Mouse (Mus musculus): ENCODE data around the gene Defb36. TPM values are rescaled to one million over a fixed set of nuclear protein-coding genes. Genes with fewer than 3 reads are reported as not detected.

The Defb36 gene
- polyA plus RNA-seq, 1 experiment from 2014 or later = 0.51 TPM

DNA sequence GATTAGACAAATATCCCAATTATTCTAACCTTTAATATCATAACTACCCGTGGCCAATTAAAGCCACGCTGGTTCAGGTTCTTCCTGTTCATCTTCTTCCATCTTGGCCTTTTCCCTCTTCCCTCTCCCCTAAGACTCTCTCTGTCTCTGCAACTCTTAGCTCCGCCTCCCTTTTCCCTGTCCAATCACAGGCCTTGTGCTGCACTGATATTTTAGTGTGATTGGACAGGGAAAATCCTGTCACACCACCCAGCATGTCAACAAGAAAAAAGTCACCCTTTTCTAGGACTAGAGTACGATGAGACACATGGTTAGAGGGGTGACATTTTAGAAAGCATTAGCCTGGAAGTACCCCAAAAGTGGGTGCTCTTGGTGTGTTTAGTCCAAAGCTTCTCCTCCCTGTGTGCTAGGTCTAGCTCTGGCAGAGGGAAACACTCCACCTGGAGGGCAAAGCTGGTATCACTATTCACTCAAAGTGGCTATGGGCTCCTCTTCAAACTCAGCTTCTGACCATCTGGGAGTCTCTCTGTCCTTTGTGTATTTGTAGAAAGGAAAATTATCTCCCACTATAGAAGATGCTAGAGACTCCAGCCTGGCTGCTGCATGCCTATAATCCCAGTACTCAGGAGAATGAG lies 17.1 kb upstream of the Defb36 start:
- Histone ChIP-seq H3K27ac (ENCODE audit: low read length) (no peak overlapping the region), H3K4me1 (ENCODE audit: insufficient read depth, low read length) (peaks cover 5% of the 10 kb centered on the region; the same call in 1 of the 2 replicates), H3K27me3 (ENCODE audit: insufficient read depth, low read length) (no peaks in the 10 kb centered on the region), H3K4me3 (ENCODE audit: low read length) (no peak overlapping the region), H3K9me3 (ENCODE audit: low read length) (no peaks in the 10 kb centered on the region), H3K36me3 (ENCODE audit: insufficient read depth, low read length) (no peaks in the 10 kb centered on the region), H3K4me2 (replicated peaks; ENCODE audit: low read depth, low read length) (no peak overlapping the region), H3K9ac (replicated peaks; ENCODE audit: low read length) (no peak overlapping the region)
- ATAC-seq (ENCODE audit: low FRiP score, low TSS enrichment) = no peak; the same call in 1 of the 2 replicates
- WGBS = 79% methylated on average over 4 of the region's 4 CpGs

DNA sequence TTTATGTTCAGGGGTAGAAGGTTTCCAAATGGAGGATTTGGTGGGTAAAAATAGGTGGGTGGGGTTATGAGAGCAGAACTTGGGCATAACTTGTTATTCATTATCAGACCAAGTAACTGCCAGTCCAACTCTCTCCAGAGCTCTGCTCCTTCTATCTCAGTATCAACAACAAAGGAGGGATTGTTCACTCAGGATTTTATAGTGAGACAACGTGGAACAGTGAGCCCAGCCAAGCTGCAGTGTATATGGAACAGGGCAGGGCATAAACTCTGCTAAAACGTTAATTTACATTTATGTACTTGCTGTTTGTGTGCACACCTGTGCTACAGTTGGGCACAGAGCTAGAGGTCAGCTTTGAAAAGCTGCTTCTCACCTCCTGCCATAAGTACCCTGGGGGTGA lies 15.7 kb upstream of the Defb36 start:
- H3K27ac ChIP-seq (ENCODE audit: low read length) = 0 out of 2 replicates have a peak overlapping the region, but pooled peaks have one; percentile 11
- peaks cover 5% of the 10 kb centered on the region; the same call in 1 of the 2 replicates for H3K4me1 ChIP-seq (ENCODE audit: insufficient read depth, low read length)
- H3K36me3 ChIP-seq (ENCODE audit: insufficient read depth, low read length) = no peaks in the 10 kb centered on the region
- H3K27me3 ChIP-seq (ENCODE audit: insufficient read depth, low read length) = no peaks in the 10 kb centered on the region
- no peak overlapping the region for H3K9ac ChIP-seq (replicated peaks; ENCODE audit: low read length)
- no peak overlapping the region for H3K4me2 ChIP-seq (replicated peaks; ENCODE audit: low read depth, low read length)
- ATAC-seq (ENCODE audit: low FRiP score, low TSS enrichment) = no peak
- no peaks in the 10 kb centered on the region for H3K9me3 ChIP-seq (ENCODE audit: low read length)
- WGBS = 28% methylated on average over 2 of the region's 2 CpGs
- H3K4me3 ChIP-seq (ENCODE audit: low read length) = no peak overlapping the region

DNA sequence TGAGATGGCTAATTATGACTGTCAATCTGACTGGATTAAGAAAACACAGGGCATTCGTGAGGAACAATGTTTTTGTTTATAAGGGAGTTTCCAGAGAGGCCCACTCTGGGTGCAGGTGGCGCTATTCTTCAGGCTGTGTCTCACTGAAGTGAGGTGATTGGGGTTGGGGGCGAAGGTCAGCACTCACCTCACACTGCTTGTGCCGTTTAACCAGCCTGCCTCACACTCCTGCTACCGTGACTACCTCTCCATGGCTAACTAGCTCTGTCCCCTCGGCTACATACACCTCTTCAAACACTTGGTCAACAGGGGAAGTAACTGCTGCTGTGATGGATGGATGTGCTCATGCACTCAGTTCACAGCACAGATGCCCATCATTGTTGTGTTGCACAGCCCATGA lies 15.1 kb upstream of the Defb36 start:
- no peak for ATAC-seq (ENCODE audit: low FRiP score, low TSS enrichment)

GRCm38 (mm10) chr2:152599299-152599698 lies 4.8 kb upstream of the Defb36 start, which contains the start of gene Defb45:
Defb45 (minus strand) TSS chr2:152599399.
- 64% methylated on average over 7 of the region's 7 CpGs for WGBS
- Histone ChIP-seq H3K4me1 (ENCODE audit: insufficient read depth, low read length) (no peaks in the 10 kb centered on the region), H3K4me3 (ENCODE audit: low read length) (no peak within 1 kb of the TSS), H3K27me3 (ENCODE audit: insufficient read depth, low read length) (no peaks in the 10 kb centered on the region), H3K9me3 (ENCODE audit: low read length) (no peaks in the 10 kb centered on the region), H3K27ac (ENCODE audit: low read length) (no peak within 1 kb of the TSS), H3K4me2 (replicated peaks; ENCODE audit: low read depth, low read length) (no peak within 1 kb of the TSS), H3K9ac (replicated peaks; ENCODE audit: low read length) (no peak within 1 kb of the TSS), H3K36me3 (ENCODE audit: insufficient read depth, low read length) (no peaks in the 10 kb centered on the region)
- no peak for ATAC-seq (ENCODE audit: low FRiP score, low TSS enrichment)

More for the DNA sequence above, 15.1 kb upstream of the Defb36 start:
- Histone ChIP-seq H3K4me1 (ENCODE audit: insufficient read depth, low read length) (peaks cover 5% of the 10 kb centered on the region; the same call in 1 of the 2 replicates), H3K27me3 (ENCODE audit: insufficient read depth, low read length) (no peaks in the 10 kb centered on the region), H3K27ac (ENCODE audit: low read length) (no peak overlapping the region), H3K9ac (replicated peaks; ENCODE audit: low read length) (no peak overlapping the region), H3K9me3 (ENCODE audit: low read length) (no peaks in the 10 kb centered on the region), H3K4me3 (ENCODE audit: low read length) (no peak overlapping the region), H3K36me3 (ENCODE audit: insufficient read depth, low read length) (no peaks in the 10 kb centered on the region), H3K4me2 (replicated peaks; ENCODE audit: low read depth, low read length) (no peak overlapping the region)
- 35% methylated on average over 6 of the region's 6 CpGs for WGBS

GRCm38 (mm10) chr2:152600076-152600475 lies 4.1 kb upstream of the Defb36 start:
- no peaks in the 10 kb centered on the region for H3K27me3 ChIP-seq (ENCODE audit: insufficient read depth, low read length)
- H3K27ac ChIP-seq (ENCODE audit: low read length) = no peak overlapping the region
- H3K4me2 ChIP-seq (replicated peaks; ENCODE audit: low read depth, low read length) = no peak overlapping the region
- H3K9ac ChIP-seq (replicated peaks; ENCODE audit: low read length) = no peak overlapping the region
- no peaks in the 10 kb centered on the region for H3K36me3 ChIP-seq (ENCODE audit: insufficient read depth, low read length)
- 78% methylated on average over 6 of the region's 6 CpGs for WGBS
- no peak overlapping the region for H3K4me3 ChIP-seq (ENCODE audit: low read length)
- no peaks in the 10 kb centered on the region for H3K9me3 ChIP-seq (ENCODE audit: low read length)
- H3K4me1 ChIP-seq (ENCODE audit: insufficient read depth, low read length) = no peaks in the 10 kb centered on the region
- ATAC-seq (ENCODE audit: low FRiP score, low TSS enrichment) = no peak

GRCm38 (mm10) chr2:152601275-152601960 lies 2.7 kb upstream of the Defb36 start:
- 0 out of 2 replicates have a peak, but pooled peaks cover 5% of the 10 kb centered on the region for H3K4me1 ChIP-seq (ENCODE audit: insufficient read depth, low read length)
- H3K4me2 ChIP-seq (replicated peaks; ENCODE audit: low read depth, low read length) = no peak overlapping the region
- WGBS = 77% methylated on average over 4 of the region's 4 CpGs
- H3K36me3 ChIP-seq (ENCODE audit: insufficient read depth, low read length) = no peaks in the 10 kb centered on the region
- H3K27me3 ChIP-seq (ENCODE audit: insufficient read depth, low read length) = no peaks in the 10 kb centered on the region
- H3K9ac ChIP-seq (replicated peaks; ENCODE audit: low read length) = no peak overlapping the region
- ATAC-seq (ENCODE audit: low FRiP score, low TSS enrichment) = no peak
- H3K4me3 ChIP-seq (ENCODE audit: low read length) = no peak overlapping the region
- no peak overlapping the region for H3K27ac ChIP-seq (ENCODE audit: low read length)
- H3K9me3 ChIP-seq (ENCODE audit: low read length) = no peaks in the 10 kb centered on the region

- WGBS = 15% methylated on average over 6 of the region's 6 CpGs
- peak overlapping the region; percentile 0; the same call in 1 of the 2 replicates for H3K4me2 ChIP-seq (replicated peaks; ENCODE audit: low read depth, low read length)
- H3K9me3 ChIP-seq (ENCODE audit: low read length) = no peaks in the 10 kb centered on the region
- peak; percentile 59; the same call in 1 of the 2 replicates for ATAC-seq (ENCODE audit: low FRiP score, low TSS enrichment)
- no peaks in the 10 kb centered on the region for H3K36me3 ChIP-seq (ENCODE audit: insufficient read depth, low read length)
- H3K27ac ChIP-seq (ENCODE audit: low read length) = peak overlapping the region; percentile 66
- H3K4me1 ChIP-seq (ENCODE audit: insufficient read depth, low read length) = peaks cover 18% of the 10 kb centered on the region
- no peak overlapping the region for H3K9ac ChIP-seq (replicated peaks; ENCODE audit: low read length)
- no peak overlapping the region for H3K4me3 ChIP-seq (ENCODE audit: low read length)
- no peaks in the 10 kb centered on the region for H3K27me3 ChIP-seq (ENCODE audit: insufficient read depth, low read length)
Measured at GRCm38 (mm10) chr2:152607746-152608145, 3.6 kb downstream of the Defb36 start.

DNA sequence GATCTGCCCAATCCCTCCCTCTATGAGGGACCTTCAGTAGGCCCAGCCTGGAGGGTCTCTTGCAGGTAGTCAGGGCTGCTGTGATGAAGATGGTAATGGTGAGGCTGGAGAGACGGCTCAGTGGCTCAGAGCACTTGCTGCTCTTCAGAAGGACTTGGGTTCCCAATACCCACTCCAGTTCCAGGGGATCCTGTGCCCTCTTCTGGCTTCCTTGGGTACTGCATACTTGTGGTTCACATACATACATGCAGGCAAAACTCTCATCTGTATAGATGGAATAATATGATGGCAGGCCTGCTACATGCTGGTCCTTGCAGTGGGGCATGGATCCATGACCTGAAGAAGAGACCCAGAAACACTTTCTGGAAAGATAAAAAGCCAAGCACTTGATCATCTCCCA lies 4.6 kb downstream of the Defb36 start:
- Histone ChIP-seq H3K4me1 (ENCODE audit: insufficient read depth, low read length) (peaks cover 18% of the 10 kb centered on the region), H3K9me3 (ENCODE audit: low read length) (no peaks in the 10 kb centered on the region), H3K27ac (ENCODE audit: low read length) (peak overlapping the region; percentile 60), H3K4me3 (ENCODE audit: low read length) (no peak overlapping the region), H3K27me3 (ENCODE audit: insufficient read depth, low read length) (no peaks in the 10 kb centered on the region), H3K9ac (replicated peaks; ENCODE audit: low read length) (no peak overlapping the region), H3K36me3 (ENCODE audit: insufficient read depth, low read length) (no peaks in the 10 kb centered on the region), H3K4me2 (replicated peaks; ENCODE audit: low read depth, low read length) (no peak overlapping the region)
- no peak for ATAC-seq (ENCODE audit: low FRiP score, low TSS enrichment)
- 89% methylated on average over 1 of the region's 1 CpGs for WGBS

DNA sequence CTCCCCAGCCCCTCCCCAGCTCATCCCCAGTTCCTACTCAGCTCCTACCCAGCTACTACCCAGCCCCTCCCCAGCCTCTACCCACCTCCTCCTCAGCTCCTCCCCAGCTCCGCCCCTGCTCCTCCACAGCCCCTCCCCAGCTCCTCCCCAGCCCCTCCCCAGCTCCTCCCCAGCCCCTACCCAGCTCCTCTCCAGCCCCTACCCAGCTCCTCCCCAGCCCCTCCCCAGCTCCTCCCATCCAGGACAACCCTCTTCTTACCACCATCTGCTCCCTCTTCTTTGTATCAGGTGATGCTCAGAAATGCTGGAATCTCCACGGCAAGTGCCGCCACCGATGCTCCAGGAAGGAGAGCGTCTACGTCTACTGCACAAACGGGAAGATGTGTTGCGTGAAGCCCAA lies 8.1 kb downstream of the Defb36 start:
- no peak overlapping the region for H3K9ac ChIP-seq (replicated peaks; ENCODE audit: low read length)
- WGBS = 37% methylated on average over 7 of the region's 8 CpGs
- peak; percentile 46; the same call in 1 of the 2 replicates for ATAC-seq (ENCODE audit: low FRiP score, low TSS enrichment)

GRCm38 (mm10) chr2:152615563-152615962 lies 11.4 kb downstream of the Defb36 start:
- no peak overlapping the region for H3K27ac ChIP-seq (ENCODE audit: low read length)
- peak; percentile 85 for ATAC-seq (ENCODE audit: low FRiP score, low TSS enrichment)

More for the DNA sequence above, 8.1 kb downstream of the Defb36 start:
- Histone ChIP-seq H3K4me2 (replicated peaks; ENCODE audit: low read depth, low read length) (no peak overlapping the region), H3K27ac (ENCODE audit: low read length) (no peak overlapping the region), H3K9me3 (ENCODE audit: low read length) (no peaks in the 10 kb centered on the region), H3K4me3 (ENCODE audit: low read length) (no peak overlapping the region), H3K4me1 (ENCODE audit: insufficient read depth, low read length) (peaks cover 7% of the 10 kb centered on the region), H3K27me3 (ENCODE audit: insufficient read depth, low read length) (no peaks in the 10 kb centered on the region), H3K36me3 (ENCODE audit: insufficient read depth, low read length) (no peaks in the 10 kb centered on the region)

More at GRCm38 (mm10) chr2:152615563-152615962, 11.4 kb downstream of the Defb36 start:
- no peak overlapping the region for H3K9ac ChIP-seq (replicated peaks; ENCODE audit: low read length)
- no peaks in the 10 kb centered on the region for H3K9me3 ChIP-seq (ENCODE audit: low read length)
- WGBS = 10% methylated on average over 7 of the region's 7 CpGs
- peaks cover 9% of the 10 kb centered on the region; the same call in 1 of the 2 replicates for H3K4me1 ChIP-seq (ENCODE audit: insufficient read depth, low read length)
- H3K36me3 ChIP-seq (ENCODE audit: insufficient read depth, low read length) = no peaks in the 10 kb centered on the region
- no peaks in the 10 kb centered on the region for H3K27me3 ChIP-seq (ENCODE audit: insufficient read depth, low read length)
- no peak overlapping the region for H3K4me2 ChIP-seq (replicated peaks; ENCODE audit: low read depth, low read length)
- no peak overlapping the region for H3K4me3 ChIP-seq (ENCODE audit: low read length)
